Mouse (Mus musculus): Measurements from ENCODE around the gene Trmt2a.
"Not testable (repeated sequence)": the region's sequence is repeated elsewhere in the genome, so short reads cannot be mapped to it uniquely, and the experiment has no call there.

Gene Trmt2a

DNA sequence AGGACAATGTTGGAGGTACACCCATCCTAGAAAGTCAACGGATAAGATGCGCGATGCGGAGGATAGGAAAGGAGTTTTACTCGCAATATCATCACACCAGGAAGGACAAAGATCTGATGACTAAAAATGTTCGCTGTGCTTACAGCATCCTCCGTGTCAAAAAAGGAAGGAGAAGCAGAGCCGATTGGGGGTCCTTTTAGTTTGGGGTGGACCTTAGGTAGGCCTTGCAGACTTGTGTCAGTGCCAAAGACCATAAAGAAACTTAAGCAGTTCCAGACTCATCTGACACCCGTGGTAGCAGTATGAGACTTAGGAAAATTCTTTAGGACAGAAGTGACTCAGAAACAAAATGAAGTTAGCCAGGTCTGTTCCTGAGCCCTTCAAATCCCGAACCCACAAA is 41.1 kb downstream of the Trmt2a start:
- not testable (repeated sequence) for DNase-seq
